Mouse (Mus musculus): ENCODE results near the gene Sirt5. TPM values are rescaled to one million over a fixed set of nuclear protein-coding genes. Genes with fewer than 3 reads are reported as not detected.

Gene Sirt5
- polyA plus RNA-seq, 1 experiment from 2014 or later: 38.9 TPM

DNA sequence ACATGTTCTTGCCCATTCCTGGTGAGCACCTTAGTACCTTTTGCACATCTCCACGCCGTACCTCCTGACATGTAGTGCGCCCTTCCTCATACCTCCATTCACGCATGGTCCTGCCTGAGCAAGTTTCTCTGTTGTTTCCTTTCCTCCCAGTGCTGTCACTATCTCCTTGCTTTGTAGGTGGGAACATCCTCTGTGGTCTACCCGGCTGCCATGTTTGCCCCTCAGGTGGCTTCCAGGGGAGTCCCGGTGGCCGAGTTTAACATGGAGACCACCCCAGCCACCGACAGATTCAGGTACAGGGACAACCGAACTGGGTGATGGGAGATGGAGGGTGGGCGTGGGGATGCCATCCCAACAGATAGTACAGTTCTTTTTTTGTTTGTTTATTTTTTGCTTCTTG, 20.0 kb downstream of the Sirt5 start:
- H3K9ac ChIP-seq: no peak overlapping the region
- H3K4me3 ChIP-seq: no peak overlapping the region
- ATAC-seq (ENCODE audit: low FRiP score): no peak
- no peak overlapping the region for H3K4me2 ChIP-seq
- peaks cover 28% of the 10 kb centered on the region for H3K36me3 ChIP-seq
- WGBS: 96% methylated on average over 10 of the region's 10 CpGs
- H3K27me3 ChIP-seq: no peaks in the 10 kb centered on the region
- H3K27ac ChIP-seq: no peak overlapping the region
- no peaks in the 10 kb centered on the region for H3K4me1 ChIP-seq (replicated peaks)
- no peaks in the 10 kb centered on the region for H3K9me3 ChIP-seq

GRCm38 (mm10) chr13:43397700-43398296, 32.5 kb downstream of the Sirt5 start:
- ATAC-seq (ENCODE audit: low FRiP score): peak; percentile 83

GRCm38 (mm10) chr13:43398297-43399080, 33.2 kb downstream of the Sirt5 start, which contains the start of gene Nol7:
Gene Nol7, plus strand, starts transcription at chr13:43398390.
- no peaks in the 10 kb centered on the region for H3K9me3 ChIP-seq
- peak; percentile 94 for ATAC-seq (ENCODE audit: low FRiP score)
- peak within 1 kb of the TSS; percentile 60 for H3K4me2 ChIP-seq
- no peaks in the 10 kb centered on the region for H3K27me3 ChIP-seq
- peak within 1 kb of the TSS; percentile 98 for H3K27ac ChIP-seq
- peaks cover 13% of the 10 kb centered on the region for H3K4me1 ChIP-seq (replicated peaks)
- peaks cover 38% of the 10 kb centered on the region for H3K36me3 ChIP-seq
- H3K9ac ChIP-seq: peak within 1 kb of the TSS; percentile 87
- peak within 1 kb of the TSS; percentile 77 for H3K4me3 ChIP-seq
- WGBS: 1% methylated on average over 72 of the region's 72 CpGs

More at GRCm38 (mm10) chr13:43397700-43398296, 32.5 kb downstream of the Sirt5 start:
- Histone ChIP-seq H3K27me3 (no peaks in the 10 kb centered on the region), H3K4me1 (replicated peaks) (peaks cover 13% of the 10 kb centered on the region), H3K9ac (no peak overlapping the region), H3K4me2 (peak overlapping the region; percentile 40), H3K9me3 (no peaks in the 10 kb centered on the region), H3K36me3 (peaks cover 34% of the 10 kb centered on the region), H3K27ac (no peak overlapping the region), H3K4me3 (peak overlapping the region; percentile 77)
- WGBS: 46% methylated on average over 15 of the region's 17 CpGs

GRCm38 (mm10) chr13:43399576-43399975, 34.3 kb downstream of the Sirt5 start:
- Histone ChIP-seq H3K9ac (no peak overlapping the region), H3K4me3 (peak overlapping the region; percentile 77), H3K27me3 (no peaks in the 10 kb centered on the region), H3K4me2 (peak overlapping the region; percentile 60), H3K36me3 (peaks cover 38% of the 10 kb centered on the region), H3K9me3 (no peaks in the 10 kb centered on the region), H3K4me1 (replicated peaks) (peaks cover 13% of the 10 kb centered on the region), H3K27ac (no peak overlapping the region)
- WGBS: 82% methylated on average over 5 of the region's 5 CpGs
- ATAC-seq (ENCODE audit: low FRiP score): no peak

- Histone ChIP-seq H3K4me1 (replicated peaks) (no peaks in the 10 kb centered on the region), H3K27ac (no peak overlapping the region), H3K9ac (no peak overlapping the region), H3K9me3 (no peaks in the 10 kb centered on the region), H3K4me3 (no peak overlapping the region), H3K4me2 (no peak overlapping the region), H3K27me3 (no peaks in the 10 kb centered on the region), H3K36me3 (peaks cover 61% of the 10 kb centered on the region)
- no peak for ATAC-seq (ENCODE audit: low FRiP score)
- 90% methylated on average over 7 of the region's 7 CpGs for WGBS
These were observed 47.0 kb downstream of the Sirt5 start for GRCm38 (mm10) chr13:43412311-43412710.

- Histone ChIP-seq H3K9me3 (no peaks in the 10 kb centered on the region), H3K36me3 (peaks cover 61% of the 10 kb centered on the region)
- no peak for ATAC-seq (ENCODE audit: low FRiP score)
These were observed 48.3 kb downstream of the Sirt5 start for GRCm38 (mm10) chr13:43413611-43414010.

GRCm38 (mm10) chr13:43415249-43415648, 50.0 kb downstream of the Sirt5 start:
- H3K36me3 ChIP-seq: peaks cover 70% of the 10 kb centered on the region
- no peaks in the 10 kb centered on the region for H3K9me3 ChIP-seq
- H3K4me2 ChIP-seq: no peak overlapping the region
- no peak for ATAC-seq (ENCODE audit: low FRiP score)
- 98% methylated on average over 1 of the region's 1 CpGs for WGBS
- H3K27me3 ChIP-seq: no peaks in the 10 kb centered on the region
- no peak overlapping the region for H3K4me3 ChIP-seq
- no peaks in the 10 kb centered on the region for H3K4me1 ChIP-seq (replicated peaks)
- no peak overlapping the region for H3K27ac ChIP-seq
- H3K9ac ChIP-seq: no peak overlapping the region

More at GRCm38 (mm10) chr13:43413611-43414010, 48.3 kb downstream of the Sirt5 start:
- over 99% methylated on average over 2 of the region's 2 CpGs for WGBS
- Histone ChIP-seq H3K4me1 (replicated peaks) (no peaks in the 10 kb centered on the region), H3K27me3 (no peaks in the 10 kb centered on the region), H3K9ac (no peak overlapping the region), H3K4me2 (no peak overlapping the region), H3K4me3 (no peak overlapping the region), H3K27ac (no peak overlapping the region)

DNA sequence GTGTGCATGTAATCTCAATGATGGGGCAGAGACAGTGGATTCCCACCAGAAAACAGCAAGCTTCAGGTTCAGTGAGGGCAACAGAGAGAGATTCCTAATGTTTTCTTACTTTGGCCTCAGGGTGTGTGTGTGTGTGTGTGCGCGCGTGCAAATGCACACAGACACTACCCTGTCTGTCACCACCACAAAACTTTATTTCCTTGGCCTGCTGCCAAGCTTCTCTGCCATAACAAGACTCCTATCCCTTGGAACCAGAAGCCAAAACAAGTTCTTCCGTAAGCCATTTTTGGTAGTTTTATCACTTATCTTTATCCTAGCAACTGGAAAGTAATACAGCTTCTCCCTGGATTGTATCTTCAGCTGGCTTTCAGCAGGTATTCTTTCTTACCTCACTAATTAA, 63.1 kb downstream of the Sirt5 start:
- no peaks in the 10 kb centered on the region for H3K4me1 ChIP-seq (replicated peaks)
- no peaks in the 10 kb centered on the region for H3K9me3 ChIP-seq
- H3K4me3 ChIP-seq: no peak overlapping the region
- no peak overlapping the region for H3K9ac ChIP-seq
- H3K36me3 ChIP-seq: peaks cover 12% of the 10 kb centered on the region
- WGBS: 91% methylated on average over 4 of the region's 4 CpGs
- no peaks in the 10 kb centered on the region for H3K27me3 ChIP-seq
- H3K27ac ChIP-seq: no peak overlapping the region
- H3K4me2 ChIP-seq: no peak overlapping the region
- no peak for ATAC-seq (ENCODE audit: low FRiP score)

- 92% methylated on average over 2 of the region's 2 CpGs for WGBS
- Histone ChIP-seq H3K27ac (no peak overlapping the region), H3K4me1 (replicated peaks) (no peaks in the 10 kb centered on the region), H3K27me3 (no peaks in the 10 kb centered on the region), H3K9ac (no peak overlapping the region), H3K9me3 (no peaks in the 10 kb centered on the region), H3K4me2 (no peak overlapping the region), H3K4me3 (no peak overlapping the region), H3K36me3 (peaks cover 2% of the 10 kb centered on the region)
- ATAC-seq (ENCODE audit: low FRiP score): no peak
These were observed 68.1 kb downstream of the Sirt5 start for GRCm38 (mm10) chr13:43433395-43433794.

DNA sequence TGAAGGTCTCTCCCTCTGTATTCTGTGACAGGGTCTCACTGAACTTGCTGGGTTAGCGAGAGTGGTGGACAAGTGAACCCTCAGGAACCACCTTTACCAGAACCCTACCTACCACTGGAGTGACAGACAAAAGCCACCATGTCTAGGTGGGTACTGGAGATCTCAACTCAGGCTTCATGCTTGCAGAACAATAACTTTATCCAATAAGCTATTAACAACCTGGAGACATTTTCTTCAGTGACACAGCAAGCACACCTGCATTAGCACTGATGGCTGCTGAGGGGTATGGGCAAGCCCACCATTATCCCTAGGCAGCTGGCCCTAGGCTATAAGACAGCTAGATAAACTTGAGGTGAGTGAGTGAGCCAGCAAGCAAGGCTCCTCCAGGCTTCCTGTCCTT, 75.1 kb downstream of the Sirt5 start:
- Histone ChIP-seq H3K4me3 (no peak overlapping the region), H3K27ac (no peak overlapping the region), H3K9ac (no peak overlapping the region), H3K4me1 (replicated peaks) (0 out of 2 replicates have a peak, but pooled peaks cover 2% of the 10 kb centered on the region), H3K4me2 (no peak overlapping the region), H3K9me3 (no peaks in the 10 kb centered on the region), H3K27me3 (no peaks in the 10 kb centered on the region), H3K36me3 (no peaks in the 10 kb centered on the region)
- WGBS: 83% methylated on average over 1 of the region's 1 CpGs
- no peak for ATAC-seq (ENCODE audit: low FRiP score)

DNA sequence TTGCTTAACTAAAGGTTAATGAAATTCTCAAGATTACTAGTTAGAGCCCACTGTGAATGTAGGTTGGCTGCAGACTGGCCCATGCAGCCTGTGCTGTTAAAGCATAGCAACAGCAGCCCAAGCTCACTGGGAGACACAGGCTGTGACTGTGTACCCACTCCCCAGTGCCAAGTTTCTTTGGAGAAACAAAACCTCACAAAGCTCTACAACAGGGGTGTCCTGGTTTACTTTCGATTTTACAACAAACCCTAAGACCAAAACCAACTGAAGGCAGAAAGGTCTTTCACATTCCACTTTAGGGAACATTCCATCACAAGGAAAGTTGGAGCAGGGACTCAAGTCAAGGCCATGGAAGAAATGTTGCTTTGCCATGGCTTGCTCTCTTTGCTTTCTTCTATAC, 77.3 kb downstream of the Sirt5 start:
- 85% methylated on average over 1 of the region's 1 CpGs for WGBS
- no peak overlapping the region for H3K27ac ChIP-seq
- H3K4me3 ChIP-seq: no peak overlapping the region
- no peak overlapping the region for H3K9ac ChIP-seq
- H3K36me3 ChIP-seq: no peaks in the 10 kb centered on the region
- no peaks in the 10 kb centered on the region for H3K27me3 ChIP-seq
- ATAC-seq (ENCODE audit: low FRiP score): no peak
- H3K4me2 ChIP-seq: no peak overlapping the region
- H3K4me1 ChIP-seq (replicated peaks): peaks cover 11% of the 10 kb centered on the region
- H3K9me3 ChIP-seq: no peaks in the 10 kb centered on the region

GRCm38 (mm10) chr13:43443706-43444105, 78.4 kb downstream of the Sirt5 start:
- no peak overlapping the region for H3K27ac ChIP-seq
- H3K4me2 ChIP-seq: no peak overlapping the region
- no peak overlapping the region for H3K9ac ChIP-seq
- no peaks in the 10 kb centered on the region for H3K27me3 ChIP-seq
- WGBS: 94% methylated on average over 4 of the region's 4 CpGs
- H3K9me3 ChIP-seq: no peaks in the 10 kb centered on the region
- peaks cover 13% of the 10 kb centered on the region for H3K4me1 ChIP-seq (replicated peaks)
- no peak overlapping the region for H3K4me3 ChIP-seq
- no peak for ATAC-seq (ENCODE audit: low FRiP score)
- no peaks in the 10 kb centered on the region for H3K36me3 ChIP-seq

DNA sequence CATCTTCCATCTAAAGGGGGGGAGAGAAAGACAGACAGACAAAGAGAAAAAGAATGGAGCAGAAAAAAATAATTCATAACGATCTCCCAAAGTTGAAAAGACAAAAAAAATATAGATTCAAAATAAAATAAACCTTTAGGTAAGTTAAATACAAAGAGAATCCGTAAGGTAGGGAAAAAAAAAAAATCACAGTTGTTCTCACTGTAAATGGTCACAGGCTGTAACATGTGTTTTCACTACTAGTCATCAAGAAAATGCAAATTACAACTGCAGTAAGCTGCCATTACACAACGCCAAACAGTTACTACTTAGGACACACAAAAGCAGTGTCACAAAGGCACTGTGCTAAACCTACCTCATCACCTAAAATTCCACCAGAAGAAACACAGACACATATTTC, 79.4 kb downstream of the Sirt5 start:
- H3K9ac ChIP-seq: no peak overlapping the region
- H3K4me2 ChIP-seq: no peak overlapping the region
- H3K4me1 ChIP-seq (replicated peaks): peaks cover 13% of the 10 kb centered on the region
- no peak overlapping the region for H3K4me3 ChIP-seq
- H3K27me3 ChIP-seq: no peaks in the 10 kb centered on the region
- no peaks in the 10 kb centered on the region for H3K9me3 ChIP-seq
- H3K27ac ChIP-seq: no peak overlapping the region
- no peaks in the 10 kb centered on the region for H3K36me3 ChIP-seq
- no peak for ATAC-seq (ENCODE audit: low FRiP score)
- 90% methylated on average over 3 of the region's 3 CpGs for WGBS

Data from hindbrain, embryonic 13.5 days (tissue).